Mouse (Mus musculus): ENCODE measurements around the gene Fbxo33.
"Not testable (repeated sequence)": the region's sequence is repeated elsewhere in the genome, so short reads cannot be mapped to it uniquely, and the experiment has no call there.

The Fbxo33 gene

DNA sequence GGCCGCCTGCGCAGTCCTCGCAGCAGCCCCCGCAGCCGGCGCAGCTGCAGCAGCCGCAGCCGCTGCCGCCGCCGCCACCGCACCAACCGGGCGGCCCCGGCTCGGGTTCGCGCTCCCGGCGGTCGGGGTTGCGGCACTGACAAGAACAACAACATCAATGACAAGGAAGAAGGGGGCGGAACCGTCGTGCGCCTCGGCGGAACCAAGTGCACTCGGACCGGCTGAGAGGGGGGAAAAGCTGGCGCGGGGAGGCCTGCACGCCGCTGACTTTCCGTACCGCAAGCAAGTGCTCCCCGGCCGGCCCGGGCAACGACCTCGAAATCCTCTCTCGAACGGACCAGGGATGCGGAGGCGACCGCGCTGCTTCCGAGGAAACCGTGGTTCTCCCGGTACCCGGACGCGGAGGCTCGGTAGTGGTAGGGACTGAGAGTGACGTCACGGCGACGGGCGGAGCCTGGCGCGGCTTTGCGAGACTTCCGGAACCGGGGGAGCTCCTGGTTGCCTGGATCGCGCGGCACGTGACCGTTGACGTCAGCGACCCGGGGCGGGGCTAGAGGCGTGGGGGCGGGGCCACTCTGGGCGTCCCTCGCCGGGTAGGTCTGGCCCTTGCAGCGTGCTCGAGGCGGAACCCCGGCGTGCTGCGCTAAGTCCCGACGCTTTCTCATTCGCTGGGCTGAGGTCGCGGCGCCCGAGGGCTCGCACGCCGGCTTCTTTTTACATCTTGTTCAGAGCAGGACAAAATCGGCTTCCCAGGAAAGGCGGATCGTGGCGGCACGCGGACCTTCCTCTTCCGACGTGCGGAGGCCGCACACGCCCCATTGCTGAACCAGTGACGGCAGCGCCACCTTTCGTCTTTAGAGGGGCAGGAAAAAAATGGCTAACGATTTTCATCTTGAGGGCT, at the start of gene Fbxo33:
Gene Fbxo33 (minus strand): TSS at position 401 of the 901 bp plus-strand sequence.
- peak; percentile 88 to 94 for DNase-seq (ENCODE audit: low spot score in 2 of 2)

DNA sequence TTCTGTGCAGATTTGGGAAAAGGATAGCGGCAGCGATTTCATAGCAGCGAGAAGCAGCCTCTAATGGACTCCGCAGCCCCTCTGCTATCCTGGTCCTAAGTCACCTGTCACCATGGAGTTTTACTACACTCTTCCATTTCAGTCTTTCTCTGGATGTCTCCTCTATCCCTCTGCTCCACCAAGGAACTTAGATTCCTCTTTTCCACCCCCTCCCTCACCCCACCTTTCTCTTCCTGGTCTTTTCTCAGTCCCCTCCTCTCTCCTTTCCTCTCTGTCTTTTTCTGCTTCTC, 46.4 kb upstream of the Fbxo33 start:
- no peak for DNase-seq (ENCODE audit: low spot score in 2 of 2)

DNA sequence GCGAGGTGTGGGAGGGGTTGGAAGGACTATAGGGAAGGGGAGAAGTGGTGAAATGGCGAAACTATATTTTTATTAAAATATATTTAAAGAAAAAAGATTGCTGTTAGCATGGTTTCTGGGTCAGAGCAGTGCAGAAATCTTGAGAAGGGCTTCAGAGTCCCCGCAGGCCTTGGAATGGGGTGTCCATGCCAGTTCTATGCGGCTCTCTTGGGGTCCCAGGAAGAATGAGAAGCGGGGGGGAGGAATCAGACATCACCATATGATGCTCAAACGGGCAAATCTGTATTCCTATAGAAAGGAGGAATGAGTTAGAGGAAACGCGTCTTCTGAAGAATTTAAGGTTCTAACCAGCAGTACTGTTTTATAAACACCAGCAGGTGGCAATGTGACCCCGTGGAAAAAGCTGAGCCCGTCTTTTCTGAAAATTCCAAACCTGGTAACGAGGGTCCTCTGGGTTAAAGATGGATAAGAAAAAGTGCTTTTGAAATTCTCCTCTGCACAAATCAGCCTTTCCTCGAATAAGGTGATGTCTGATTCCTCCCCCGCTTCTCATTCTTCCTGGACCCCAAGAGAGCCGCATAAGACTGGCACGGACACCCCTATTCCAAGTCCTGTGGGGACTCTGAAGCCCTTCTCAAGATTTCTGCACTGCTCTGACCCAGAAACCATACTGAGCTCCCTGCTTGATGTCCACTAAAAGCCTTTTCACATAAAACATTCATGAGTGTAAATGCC, 45.8 kb upstream of the Fbxo33 start:
- DNase-seq (ENCODE audit: low spot score in 2 of 2), result peak; percentile 45 to 49

DNA sequence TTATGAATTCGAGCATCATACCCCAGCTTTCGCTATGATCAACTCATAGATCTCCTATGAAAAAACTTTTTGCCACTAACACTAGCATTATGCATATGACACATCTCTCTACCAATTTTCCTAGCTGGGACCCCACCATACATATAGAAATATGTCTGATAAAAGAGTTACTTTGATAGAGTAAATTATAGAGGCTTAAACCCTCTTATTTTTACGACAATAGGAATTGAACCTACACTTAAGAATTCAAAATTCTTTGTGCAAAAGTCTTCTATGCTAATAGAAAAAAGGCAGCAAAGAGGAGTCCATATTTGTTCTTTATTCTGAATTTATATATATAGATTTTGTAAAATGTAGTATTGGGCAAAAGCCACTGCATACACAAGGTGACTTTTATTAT, 43.3 kb upstream of the Fbxo33 start:
- DNase-seq (ENCODE audit: low spot score in 2 of 2), result no peak

DNA sequence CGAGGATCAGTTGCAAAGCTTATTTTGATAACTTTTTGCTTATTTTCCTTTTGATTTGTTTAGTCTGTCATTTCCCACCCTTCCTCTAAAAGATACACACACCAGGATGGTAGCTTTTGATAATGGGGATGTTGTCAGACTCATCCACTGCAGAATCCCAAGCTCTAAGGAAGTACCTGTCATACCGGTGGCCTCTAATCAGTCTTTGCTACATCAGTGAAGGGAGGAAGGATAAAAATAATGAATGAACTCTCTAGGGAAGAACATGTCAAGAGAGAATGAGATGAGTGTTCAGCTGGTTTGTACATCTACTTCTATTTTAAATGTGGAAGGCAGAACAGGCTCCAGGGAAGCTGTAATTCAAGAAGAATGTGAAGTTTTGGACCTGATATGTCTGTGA, 41.3 kb upstream of the Fbxo33 start:
- no peak for DNase-seq (ENCODE audit: low spot score in 2 of 2)

DNA sequence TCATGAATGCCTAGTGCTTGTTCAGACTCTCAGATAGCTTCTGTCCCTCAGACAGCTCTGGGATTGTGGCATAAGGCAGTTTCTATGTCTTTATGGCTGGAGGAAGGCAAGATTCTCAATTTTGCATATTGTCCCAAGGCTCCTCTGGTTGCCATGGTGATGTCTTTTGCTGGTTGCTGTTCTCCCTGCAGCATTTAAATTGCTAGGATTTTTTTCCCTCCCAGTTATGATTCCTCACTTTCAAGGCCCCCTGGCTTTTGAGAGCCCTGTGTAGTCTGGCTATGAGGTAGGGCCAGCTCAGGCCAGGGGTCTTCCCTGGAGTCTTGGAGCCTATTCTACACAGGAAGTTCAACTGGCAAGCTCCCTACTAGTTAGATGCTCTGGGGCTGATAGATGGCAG, 40.8 kb upstream of the Fbxo33 start:
- DNase-seq (ENCODE audit: low spot score in 2 of 2), result peak; percentile 14 to 31

DNA sequence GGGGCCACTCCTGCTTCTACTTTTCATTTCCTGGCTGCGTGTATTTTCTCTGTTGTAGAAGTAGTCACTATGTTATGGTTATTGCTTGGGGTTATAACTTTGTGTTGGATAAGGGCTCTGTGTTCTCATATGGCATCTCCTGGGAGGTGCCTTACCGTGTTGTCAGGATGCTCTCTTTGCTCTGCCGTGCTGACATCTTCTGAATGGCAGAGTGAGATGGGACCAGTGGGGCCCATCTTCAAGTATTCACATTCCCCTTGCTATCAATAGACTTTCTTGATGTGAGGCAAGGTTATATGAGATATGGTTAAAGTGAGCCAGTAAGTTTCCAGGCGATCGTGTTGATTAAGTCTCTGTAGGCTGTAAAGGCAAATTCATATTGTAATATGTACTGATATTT, 39.5 kb upstream of the Fbxo33 start:
- no peak for DNase-seq (ENCODE audit: low spot score in 2 of 2)

DNA sequence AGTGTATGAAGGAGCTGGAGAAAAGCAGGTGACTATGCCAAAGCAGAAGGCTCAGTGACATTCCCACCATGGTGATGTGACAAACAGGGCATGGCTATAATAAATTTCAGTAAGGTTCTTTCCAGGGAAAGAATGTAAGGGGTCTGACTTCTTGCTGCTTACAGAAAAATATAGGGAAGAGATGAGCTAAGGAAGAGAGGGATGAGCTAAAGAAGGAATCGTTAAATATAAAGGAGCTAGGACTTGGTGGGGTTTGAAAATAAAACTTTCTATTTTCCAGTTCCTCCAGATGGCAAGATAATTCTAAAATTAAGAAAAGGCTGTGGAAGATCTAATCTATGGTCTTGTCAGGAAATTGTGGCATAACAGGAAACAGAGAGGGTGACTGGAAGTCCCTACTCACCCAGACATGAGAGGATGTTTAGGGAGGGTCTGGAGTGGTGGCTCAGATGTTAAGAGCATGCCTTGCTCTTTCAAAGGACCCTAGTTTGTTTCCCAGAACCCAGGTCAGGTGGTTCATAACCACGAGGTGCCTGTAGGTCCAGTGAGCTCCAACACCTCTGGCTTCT, 30.8 kb upstream of the Fbxo33 start:
- DNase-seq (ENCODE audit: low spot score in 2 of 2), result no peak

DNA sequence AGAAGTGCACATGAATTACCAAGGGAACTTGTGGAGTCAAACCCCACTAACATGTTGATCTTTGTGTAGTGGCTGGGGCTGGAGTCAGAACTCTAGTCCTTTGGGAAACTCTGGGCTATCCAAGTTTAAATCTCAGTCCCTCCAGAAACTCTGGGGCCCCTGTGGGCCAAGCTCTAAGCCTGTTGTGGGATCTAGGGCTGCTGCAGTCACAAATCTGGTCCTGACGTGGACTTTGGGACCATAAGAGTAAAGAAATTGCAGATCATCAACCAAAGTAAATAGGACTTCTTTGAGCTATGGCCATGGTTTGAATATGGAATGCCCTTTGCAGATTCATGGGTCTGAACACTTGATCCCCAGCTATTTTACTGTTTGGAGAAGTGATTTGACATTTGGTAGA, 29.4 kb upstream of the Fbxo33 start:
- DNase-seq (ENCODE audit: low spot score in 2 of 2), result no peak

DNA sequence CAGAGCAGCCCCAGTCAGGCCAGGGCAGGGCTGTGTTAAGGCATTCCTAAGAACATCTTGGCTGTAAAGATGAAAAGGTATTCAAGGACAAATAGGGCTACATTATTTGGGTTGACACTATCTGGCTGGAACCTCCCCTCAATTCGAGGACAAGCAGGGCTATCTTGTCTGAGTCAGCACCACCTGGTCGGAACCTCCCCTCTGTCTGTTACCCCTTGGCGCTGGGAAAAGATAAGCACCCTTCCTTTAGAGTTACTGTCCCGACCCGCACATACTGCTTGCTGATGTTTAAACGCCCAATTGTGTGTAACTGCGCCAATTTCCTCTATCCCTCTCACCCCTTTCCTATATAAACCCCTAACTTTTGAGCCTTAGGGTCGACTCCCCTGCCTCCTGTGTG, 21.5 kb upstream of the Fbxo33 start:
- not testable (repeated sequence) for DNase-seq (ENCODE audit: low spot score in 2 of 2)

DNA sequence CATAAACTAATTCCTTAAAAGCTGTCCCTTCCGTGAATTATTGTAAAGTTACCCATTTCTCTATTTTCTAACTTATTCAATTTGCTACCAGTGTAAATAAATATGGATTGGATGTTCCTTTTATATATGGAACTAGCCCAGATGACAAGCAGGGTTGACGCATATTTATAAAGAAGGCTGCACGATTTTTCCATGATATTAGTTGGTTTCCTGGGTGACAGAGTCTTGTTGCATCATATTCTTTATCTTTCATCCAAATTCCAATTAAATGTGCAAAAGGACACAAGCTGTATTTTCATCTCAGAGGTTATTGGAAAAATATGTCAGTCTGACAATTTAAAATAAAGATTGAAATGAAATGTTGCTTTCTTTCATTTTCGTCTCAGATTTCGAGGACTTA, 18.9 kb upstream of the Fbxo33 start:
- no peak for DNase-seq (ENCODE audit: low spot score in 2 of 2)

DNA sequence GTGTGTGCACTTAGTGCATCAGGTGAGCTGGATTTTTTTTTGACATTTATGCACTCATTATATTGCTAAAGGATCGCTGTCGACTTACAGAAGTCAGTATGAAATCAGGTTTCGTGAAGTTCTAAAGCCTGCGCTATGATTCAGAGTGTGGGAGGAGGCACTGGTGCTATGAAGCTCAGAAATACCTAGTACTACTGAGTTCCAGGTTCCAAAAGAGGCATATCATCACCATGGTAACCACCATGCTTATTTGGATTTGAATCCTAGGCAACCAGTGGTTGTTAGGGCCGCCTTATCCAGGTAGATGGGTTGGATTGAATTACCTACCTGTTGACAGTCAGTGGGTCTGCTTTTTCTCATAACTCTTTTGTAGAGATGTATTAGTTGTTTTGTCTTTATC, 8.9 kb upstream of the Fbxo33 start:
- no peak for DNase-seq (ENCODE audit: low spot score in 2 of 2)

DNA sequence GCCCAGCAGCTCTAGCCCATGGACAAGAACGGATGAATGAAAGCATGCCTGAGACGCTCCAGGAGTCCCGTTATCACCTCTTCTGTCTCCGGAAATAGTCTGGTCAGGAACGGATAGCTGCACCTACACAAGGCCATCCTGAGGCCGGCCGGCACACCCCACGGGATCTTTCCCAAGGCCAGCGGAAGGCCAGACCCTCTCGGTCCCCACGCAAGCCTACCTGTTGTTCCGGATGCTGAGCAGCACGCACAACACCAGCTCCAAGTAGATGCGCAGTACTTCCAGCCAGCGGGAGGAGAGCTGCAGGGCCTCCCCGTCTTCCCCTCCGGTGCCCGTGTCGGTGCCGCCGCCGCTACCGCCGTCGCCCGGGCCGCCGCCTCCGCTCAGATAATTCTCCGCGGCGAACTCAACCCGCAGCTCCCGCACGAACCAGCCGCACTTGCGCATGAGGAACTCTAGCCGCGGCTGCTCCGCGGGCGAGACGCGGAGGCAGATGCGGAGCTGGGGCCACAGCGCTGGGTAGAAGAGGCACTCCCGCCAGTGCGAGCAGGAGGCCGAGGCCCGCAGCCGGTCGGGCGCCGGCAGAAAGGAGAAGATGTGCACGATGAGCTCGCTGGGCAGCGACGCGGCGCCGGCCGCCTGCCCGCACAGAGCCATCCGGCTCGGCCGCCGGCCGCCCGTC, 744 bp downstream of the Fbxo33 start:
- DNase-seq (ENCODE audit: low spot score in 2 of 2), result peak; percentile 32 to 43

DNA sequence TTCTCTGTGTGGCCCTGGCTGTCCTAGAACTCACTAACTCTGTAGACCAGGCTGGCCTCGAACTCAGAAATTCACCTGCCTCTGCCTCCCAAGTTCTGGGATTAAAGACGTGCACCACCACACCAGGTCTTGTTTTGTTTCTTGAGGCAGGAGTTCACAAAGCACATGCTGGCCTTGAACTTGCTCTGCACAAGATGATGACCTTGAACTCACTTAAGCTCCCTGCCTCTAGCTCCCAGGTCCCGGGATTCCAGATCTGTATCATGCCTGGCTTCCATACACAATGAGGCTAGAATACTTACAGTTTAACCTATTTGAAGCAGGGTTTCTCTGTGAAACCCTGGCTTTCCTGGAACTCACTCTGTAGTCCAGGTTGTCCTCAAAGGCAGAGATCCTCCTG, 2.2 kb downstream of the Fbxo33 start:
- DNase-seq (ENCODE audit: low spot score in 2 of 2), result no peak

DNA sequence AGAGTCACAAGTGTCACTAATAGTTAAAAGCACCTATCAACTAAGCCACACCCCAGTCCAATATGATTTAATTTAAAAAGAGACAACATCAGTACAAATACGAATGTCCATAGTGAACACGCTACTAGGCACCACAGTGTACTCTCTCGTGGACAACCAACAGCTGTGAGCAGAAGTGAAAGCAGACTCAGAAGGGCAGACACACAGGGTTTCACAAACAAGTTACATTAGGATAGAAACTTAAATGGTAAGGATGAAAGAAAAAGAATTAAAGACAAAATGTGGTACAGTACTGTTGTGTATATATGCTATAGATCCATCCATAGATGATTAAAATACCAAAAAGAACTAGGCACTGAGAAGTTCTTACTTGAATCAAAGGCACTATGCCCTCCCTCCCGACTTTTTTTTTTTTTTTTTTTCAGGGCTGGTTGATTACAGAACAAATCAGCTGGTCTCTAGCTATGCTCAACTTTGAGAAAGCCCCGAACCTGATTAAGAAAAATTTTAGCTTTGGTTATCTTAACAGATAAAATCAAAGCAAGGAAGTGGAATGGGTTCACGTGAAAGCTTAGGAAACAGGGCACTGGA, 2.8 kb downstream of the Fbxo33 start:
- DNase-seq (ENCODE audit: low spot score in 2 of 2), result no peak

DNA sequence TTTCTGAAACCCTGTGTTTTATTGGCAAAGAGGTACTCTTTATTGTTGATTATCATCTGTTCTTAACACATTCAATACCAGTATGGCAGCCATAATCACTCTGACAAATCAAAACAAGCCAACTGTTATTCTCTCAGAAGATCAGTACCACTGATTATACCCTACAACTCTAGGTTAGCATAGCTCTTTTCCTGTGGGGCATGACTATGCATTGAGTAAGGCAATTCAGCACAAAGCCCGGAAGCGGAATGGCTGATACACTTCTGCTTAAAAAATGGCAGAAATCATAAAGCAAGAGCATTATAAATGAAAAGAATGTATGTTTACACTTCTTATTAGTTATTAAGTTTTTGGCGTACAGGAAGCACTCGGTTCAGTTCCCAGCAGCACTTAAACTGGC, 3.3 kb downstream of the Fbxo33 start:
- DNase-seq (ENCODE audit: low spot score in 2 of 2), result no peak

DNA sequence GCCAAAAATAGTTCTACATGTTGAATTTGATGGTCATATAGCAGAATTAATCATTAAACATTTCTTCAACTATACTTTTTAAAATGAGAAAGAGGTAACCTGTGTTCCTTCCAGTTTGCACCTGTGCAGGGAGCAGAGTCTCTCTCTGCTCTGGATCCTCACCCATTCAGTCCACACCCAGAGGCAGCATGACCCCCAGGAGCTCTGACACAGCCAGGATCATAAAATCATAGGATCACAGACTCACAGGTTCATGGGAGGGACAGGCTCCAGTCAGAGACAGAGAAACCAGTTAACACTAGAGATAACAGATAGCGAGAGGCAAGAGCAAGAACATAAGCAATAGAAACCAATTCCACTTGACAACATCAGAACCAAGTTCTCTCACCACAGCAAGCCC, 11.7 kb downstream of the Fbxo33 start:
- DNase-seq (ENCODE audit: low spot score in 2 of 2), result no peak

DNA sequence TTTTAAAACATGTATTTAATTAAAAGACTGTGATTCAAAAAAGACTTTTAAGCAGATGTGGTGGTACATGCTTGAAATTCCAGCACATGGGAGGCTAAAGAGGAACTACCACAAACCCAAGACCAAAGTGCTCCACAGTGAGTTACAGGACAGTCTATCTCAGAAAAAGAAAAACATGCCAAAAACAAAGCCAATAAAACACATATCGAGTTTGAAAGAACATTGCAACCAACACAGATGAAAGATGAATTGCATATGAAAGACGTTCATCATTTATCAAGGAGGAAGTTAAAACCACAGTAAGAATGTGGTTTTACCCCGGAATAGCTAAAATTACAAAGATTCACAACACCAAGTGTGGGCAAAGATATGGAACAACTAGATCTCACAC, 12.5 kb downstream of the Fbxo33 start:
- DNase-seq (ENCODE audit: low spot score in 2 of 2), result no peak

DNA sequence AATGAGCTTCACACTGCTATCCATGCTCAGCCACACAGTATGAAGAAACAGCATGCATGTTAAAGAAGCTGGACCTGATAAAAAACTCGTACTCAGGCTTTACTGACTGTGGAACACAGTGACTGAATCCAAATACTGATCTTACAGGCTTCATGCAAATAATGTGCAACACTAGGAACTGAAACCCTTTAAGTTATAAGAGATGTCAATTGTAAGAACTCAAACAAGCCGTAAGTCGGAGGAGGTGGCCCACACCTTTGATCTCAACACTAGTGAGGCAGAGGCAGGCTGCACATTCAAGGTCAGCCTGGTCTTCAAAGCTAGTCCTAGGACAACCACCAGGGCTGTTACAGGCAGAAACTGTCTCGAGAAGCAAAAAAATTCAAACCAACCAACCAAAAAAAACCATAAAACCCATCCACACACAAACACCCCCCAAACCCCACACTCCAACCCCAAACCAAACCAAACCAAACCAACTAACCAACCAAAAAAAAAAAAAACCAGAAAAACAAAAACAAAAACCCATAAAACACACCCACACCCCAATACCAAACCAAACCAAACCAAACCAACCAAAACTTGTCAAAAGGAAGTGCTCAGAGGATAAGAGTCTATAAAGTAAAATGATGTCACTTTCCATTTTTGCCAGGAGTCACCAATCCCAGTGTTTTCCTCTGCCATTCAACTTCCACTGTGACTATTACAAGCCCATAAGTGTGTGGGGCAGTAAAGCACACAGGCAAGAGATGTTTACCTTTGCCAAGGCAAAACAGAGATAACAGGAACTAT, 13.1 kb downstream of the Fbxo33 start:
- DNase-seq (ENCODE audit: low spot score in 2 of 2), result no peak

DNA sequence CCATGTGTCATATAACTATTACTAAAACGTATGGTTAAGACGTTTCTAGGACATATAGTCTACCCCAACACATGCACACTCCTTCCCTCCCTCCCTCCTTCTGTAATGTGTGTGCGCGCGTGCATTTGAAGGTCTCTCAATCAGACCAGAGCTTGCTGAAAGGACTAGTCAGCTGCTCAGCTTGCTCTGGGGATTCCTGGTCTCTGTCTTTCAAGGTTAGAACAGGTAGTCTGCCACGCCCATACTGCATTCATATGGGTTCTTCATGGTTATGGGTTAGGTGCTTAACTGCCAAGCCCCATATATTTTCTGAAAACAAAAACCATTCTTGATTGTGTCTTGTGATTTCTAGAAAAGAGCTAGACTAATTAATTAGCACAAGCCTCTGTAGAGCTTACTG, 14.0 kb downstream of the Fbxo33 start:
- DNase-seq (ENCODE audit: low spot score in 2 of 2), result no peak

DNA sequence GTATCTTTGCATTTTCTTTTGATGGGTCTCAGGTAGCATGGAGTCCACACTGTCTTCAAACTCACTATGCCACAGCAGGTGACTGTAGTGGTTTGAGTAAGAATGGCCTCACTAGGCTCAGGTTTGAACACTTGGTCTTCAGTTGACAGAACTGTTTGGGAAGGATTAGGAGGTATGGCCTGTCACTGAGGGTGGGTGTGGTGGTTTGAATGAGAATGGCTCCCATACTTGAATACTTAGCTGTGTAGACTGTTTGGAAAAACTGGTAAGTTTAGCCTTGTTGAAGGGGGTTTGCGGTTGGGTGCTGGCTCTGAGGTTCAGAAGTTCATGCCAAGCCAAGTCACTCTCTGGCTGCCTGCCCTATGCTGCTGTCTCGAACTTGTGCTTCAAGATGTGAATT, 20.2 kb downstream of the Fbxo33 start:
- DNase-seq (ENCODE audit: low spot score in 2 of 2), result no peak
